Mouse (Mus musculus) embryonic fibroblast, embryonic 13.5 days (primary cell): ENCODE measurements at regions not wholly inside any gene's neighbourhood (a gene's known extent, or its start where the extent isn't known, plus 50 kb on each side); places are given as distances from the start of the nearest gene placed in this dataset.

ENCODE experiments used
- CTCF ChIP-seq: IDR thresholded peaks from 2 replicates; pipeline ENCODE4 v1.5.1; 2011; ENCODE audit warnings: mild to moderate bottlenecking, control low read depth, low read length, moderate library complexity, borderline replicate concordance; ENCODE audit not compliant: insufficient read depth
- POLR2A ChIP-seq: IDR thresholded peaks from 2 replicates; pipeline ENCODE4 v1.6.1; 2011; ENCODE audit warnings: low read depth, mild to moderate bottlenecking, control low read depth, low read length, moderate library complexity

GRCm38 (mm10) chr5:132758941-132759340 is 215.8 kb upstream of the Auts2 start:
- TF ChIP-seq CTCF (no peak), POLR2A (no peak)
